Mouse (Mus musculus) liver, embryonic 14.5 days (tissue): ENCODE measurements at regions not wholly inside any gene's neighbourhood (a gene's known extent, or its start where the extent isn't known, plus 50 kb on each side); places are given as distances from the start of the nearest gene placed in this dataset.

Source experiments
- ATAC-seq: fragments of 200-750 bp; cut with Nextera tagmentation; 2 replicates; pipeline ENCODE4 v1.8.0; 2017; ENCODE audit warnings: moderate number of reproducible peaks, mild to moderate bottlenecking, moderate library complexity; ENCODE audit not compliant: insufficient read depth
- DNase-seq, 3 experiments: peaks; one replicate each; pipeline ENCODE4 v3.0.0-alpha.2; 2012 to 2013; ENCODE audit warnings: low read depth in 3 of 3, low spot score in 3 of 3
- H3K27ac ChIP-seq: fragments of 300-500 bp; sonication (generic); 2 replicates; pipeline ENCODE4 v1.5.1; 2014; ENCODE audit warnings: moderate library complexity, mild to moderate bottlenecking, control low read depth, inconsistent platforms
- H3K27me3 ChIP-seq: fragments of 300-500 bp; sonication (generic); 2 replicates; pipeline ENCODE4 v1.6.1; 2014; ENCODE audit warnings: mild to moderate bottlenecking, low read length, moderate library complexity; ENCODE audit not compliant: control insufficient read depth, insufficient read depth
- H3K36me3 ChIP-seq: fragments of 300-500 bp; sonication (generic); replicated peaks from 2 replicates; pipeline ENCODE4 v1.6.1; 2014; ENCODE audit warnings: low read depth; ENCODE audit not compliant: control insufficient read depth, insufficient read depth
- H3K4me1 ChIP-seq, 2 experiments: fragments of 200-500 bp in 1 of 2; fragments of 300-500 bp in 1 of 2; sonication (generic) in 1 of 2; replicated peaks; 2 replicates each; pipeline ENCODE4 v1.6.1; 2012 to 2014; ENCODE audit warnings: antibody characterized with exemption in 1 of 2, inconsistent platforms in 1 of 2, low read length in 1 of 2; ENCODE audit not compliant: control insufficient read depth in 2 of 2, insufficient read depth in 2 of 2
- H3K4me2 ChIP-seq: fragments of 300-500 bp; sonication (generic); 2 replicates; pipeline ENCODE4 v1.6.1; 2014; ENCODE audit warnings: low read depth, mild to moderate bottlenecking, control low read depth, moderate library complexity
- H3K4me3 ChIP-seq, 2 experiments: fragments of 200-500 bp in 1 of 2; fragments of 300-500 bp in 1 of 2; sonication (generic) in 1 of 2; 2 replicates each; pipeline ENCODE4 v1.5.1; 2012 to 2014; ENCODE audit warnings: low read depth in 2 of 2, low read length in 2 of 2, mild to moderate bottlenecking in 2 of 2, control low read depth in 1 of 2, inconsistent platforms in 1 of 2, moderate library complexity in 1 of 2; ENCODE audit not compliant: insufficient read depth in 1 of 2
- H3K9ac ChIP-seq: fragments of 300-500 bp; sonication (generic); replicated peaks from 2 replicates; pipeline ENCODE4 v1.6.1; 2014; ENCODE audit warnings: mild to moderate bottlenecking, control low read depth, moderate library complexity
- H3K9me3 ChIP-seq: fragments of 300-500 bp; sonication (generic); 2 replicates; pipeline ENCODE4 v1.6.1; 2016; ENCODE audit warnings: low read length, mixed read lengths; ENCODE audit not compliant: control insufficient read depth
- CTCF ChIP-seq: IDR thresholded peaks from 2 replicates; pipeline ENCODE4 v1.5.1; 2016; ENCODE audit warnings: antibody characterized with exemption, low read depth, control low read depth
- EP300 ChIP-seq: IDR thresholded peaks from 2 replicates; pipeline ENCODE4 v1.6.1; 2016; ENCODE audit warnings: antibody characterized with exemption, low read depth
- WGBS: fragments of 180-500 bp; shearing (Covaris S2); extraction: QIAGEN DNeasy Blood & Tissue Kit; methylation state at CpG from one replicate; pipeline ENCODE4 v1.1.7; 2014; ENCODE audit not compliant: insufficient replicate concordance; 5-methylcytosine and 5-hydroxymethylcytosine counted together

- ATAC-seq (no peak), DNase-seq (no peak)
- WGBS, result 38% methylated on average over 2 of the region's 2 CpGs
Observed at GRCm38 (mm10) chr13:84613004-84613403, 390.9 kb downstream of the Tmem161b start.

GRCm38 (mm10) chr13:84624691-84625090 lies 402.6 kb downstream of the Tmem161b start:
- H3K4me1 ChIP-seq, result no peaks in the 10 kb centered on the region
- 80% methylated on average over 5 of the region's 5 CpGs for WGBS
- ATAC-seq (no peak), DNase-seq (no peak)
- H3K27ac ChIP-seq, result no peak overlapping the region
- H3K36me3 ChIP-seq, result no peaks in the 10 kb centered on the region
- H3K4me2 ChIP-seq, result no peak overlapping the region
- no peak overlapping the region for H3K4me3 ChIP-seq
- no peak overlapping the region for H3K9ac ChIP-seq
- H3K27me3 ChIP-seq, result no peaks in the 10 kb centered on the region
- no peak for TF ChIP-seq CTCF
- TF ChIP-seq EP300, result no peak
- H3K9me3 ChIP-seq, result no peaks in the 10 kb centered on the region

More at GRCm38 (mm10) chr13:84613004-84613403, 390.9 kb downstream of the Tmem161b start:
- H3K27ac ChIP-seq, result no peak overlapping the region
- no peaks in the 10 kb centered on the region for H3K27me3 ChIP-seq
- TF ChIP-seq EP300 (no peak), CTCF (no peak)
- H3K4me3 ChIP-seq, result no peak overlapping the region
- no peaks in the 10 kb centered on the region for H3K9me3 ChIP-seq
- H3K36me3 ChIP-seq, result no peaks in the 10 kb centered on the region
- H3K9ac ChIP-seq, result no peak overlapping the region
- H3K4me1 ChIP-seq, result no peaks in the 10 kb centered on the region
- no peak overlapping the region for H3K4me2 ChIP-seq

- H3K4me2 ChIP-seq, result no peak overlapping the region
- H3K36me3 ChIP-seq, result no peaks in the 10 kb centered on the region
- H3K4me3 ChIP-seq, result no peak overlapping the region
- H3K27ac ChIP-seq, result no peak overlapping the region
- DNase-seq (no peak), ATAC-seq (no peak)
- H3K9ac ChIP-seq, result no peak overlapping the region
- H3K27me3 ChIP-seq, result no peaks in the 10 kb centered on the region
- no peaks in the 10 kb centered on the region for H3K9me3 ChIP-seq
- no peaks in the 10 kb centered on the region for H3K4me1 ChIP-seq
- no peak for TF ChIP-seq EP300
- no peak for TF ChIP-seq CTCF
- 72% methylated on average over 1 of the region's 1 CpGs for WGBS
Observed at GRCm38 (mm10) chr13:84625527-84625926, 403.4 kb downstream of the Tmem161b start.

GRCm38 (mm10) chr13:84625927-84626326 lies 403.8 kb downstream of the Tmem161b start:
- Histone ChIP-seq H3K27me3 (no peaks in the 10 kb centered on the region), H3K4me1 (no peaks in the 10 kb centered on the region), H3K27ac (no peak overlapping the region), H3K9ac (no peak overlapping the region), H3K9me3 (no peaks in the 10 kb centered on the region), H3K4me3 (no peak overlapping the region), H3K36me3 (no peaks in the 10 kb centered on the region), H3K4me2 (no peak overlapping the region)
- WGBS, result 53% methylated on average over 2 of the region's 2 CpGs
- no peak for TF ChIP-seq EP300
- no peak for TF ChIP-seq CTCF
- no peak for DNase-seq
- ATAC-seq, result no peak

- no peak for DNase-seq
- no peaks in the 10 kb centered on the region for H3K9me3 ChIP-seq
- ATAC-seq, result no peak
- H3K36me3 ChIP-seq, result no peaks in the 10 kb centered on the region
- H3K9ac ChIP-seq, result no peak overlapping the region
- H3K4me3 ChIP-seq, result no peak overlapping the region
- H3K27me3 ChIP-seq, result no peaks in the 10 kb centered on the region
- H3K4me2 ChIP-seq, result no peak overlapping the region
- H3K27ac ChIP-seq, result no peak overlapping the region
- no peaks in the 10 kb centered on the region for H3K4me1 ChIP-seq
- TF ChIP-seq CTCF (no peak), EP300 (no peak)
- 47% methylated on average over 1 of the region's 1 CpGs for WGBS
Observed at GRCm38 (mm10) chr13:84626397-84626796, 404.3 kb downstream of the Tmem161b start.
